Mouse (Mus musculus): ENCODE measurements around the gene Ripk1.
"Not testable (repeated sequence)": the region's sequence is repeated elsewhere in the genome, so short reads cannot be mapped to it uniquely, and the experiment has no call there.

Gene Ripk1

DNA sequence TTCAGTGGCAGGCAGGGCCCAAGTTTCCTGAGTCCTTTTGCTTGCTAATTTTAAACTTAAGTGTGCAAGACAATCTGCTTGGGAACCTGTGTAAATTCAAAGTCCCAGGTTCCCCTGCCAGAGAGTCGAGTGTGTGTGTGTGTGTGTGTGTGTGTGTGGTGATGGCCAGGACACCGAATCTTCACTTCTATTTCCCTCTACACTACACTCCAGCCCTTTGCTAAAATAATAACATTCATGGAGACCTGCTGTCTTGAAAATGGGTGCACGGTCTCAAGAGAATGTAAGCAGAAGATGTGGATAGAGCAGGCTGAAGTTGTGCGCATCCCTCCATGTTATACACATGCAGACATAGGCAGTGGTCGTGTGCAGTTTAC, 35.9 kb downstream of the Ripk1 start:
- no peak for DNase-seq (ENCODE audit: low spot score)

DNA sequence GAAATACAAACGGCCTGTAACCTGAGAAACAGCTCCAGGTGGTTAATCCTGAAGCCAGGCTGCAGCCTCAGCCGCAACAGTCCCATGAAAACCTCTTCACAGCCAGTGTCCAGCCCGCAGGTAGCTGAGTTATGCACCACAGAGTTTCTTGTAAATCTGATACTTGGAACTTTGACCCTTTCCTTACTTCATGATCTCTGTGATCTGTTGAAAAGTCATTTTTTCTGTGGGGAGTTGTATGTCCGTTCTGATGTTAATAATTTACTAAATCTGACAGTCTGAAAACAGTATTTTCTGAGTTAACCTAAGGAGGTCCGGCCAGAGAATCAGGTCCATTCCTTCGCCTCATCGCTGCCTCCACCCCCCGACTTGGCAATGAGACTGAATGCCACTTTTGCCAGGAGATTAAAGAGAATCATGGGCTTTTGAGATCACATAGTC, 36.8 kb downstream of the Ripk1 start:
- DNase-seq (ENCODE audit: low spot score): no peak

DNA sequence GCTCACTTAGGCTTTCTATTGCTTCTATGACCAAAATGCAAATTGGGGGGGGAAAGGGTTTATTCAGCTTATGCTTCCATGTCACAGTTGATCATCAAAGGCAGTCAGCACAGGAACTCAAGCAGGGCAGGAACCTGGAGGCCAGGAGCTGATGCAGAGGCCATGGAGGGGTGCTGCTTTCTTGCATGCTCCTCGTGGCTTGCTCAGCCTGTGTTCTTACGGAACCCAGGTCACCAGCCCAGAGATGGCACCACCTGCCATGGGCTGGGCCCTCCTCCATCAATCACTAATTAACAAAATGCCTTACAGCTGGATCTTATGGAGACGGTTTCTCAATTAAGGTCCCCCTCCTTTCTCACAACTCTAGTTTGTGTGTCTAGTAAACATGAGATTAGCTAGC, 37.9 kb downstream of the Ripk1 start:
- no peak for DNase-seq (ENCODE audit: low spot score)

DNA sequence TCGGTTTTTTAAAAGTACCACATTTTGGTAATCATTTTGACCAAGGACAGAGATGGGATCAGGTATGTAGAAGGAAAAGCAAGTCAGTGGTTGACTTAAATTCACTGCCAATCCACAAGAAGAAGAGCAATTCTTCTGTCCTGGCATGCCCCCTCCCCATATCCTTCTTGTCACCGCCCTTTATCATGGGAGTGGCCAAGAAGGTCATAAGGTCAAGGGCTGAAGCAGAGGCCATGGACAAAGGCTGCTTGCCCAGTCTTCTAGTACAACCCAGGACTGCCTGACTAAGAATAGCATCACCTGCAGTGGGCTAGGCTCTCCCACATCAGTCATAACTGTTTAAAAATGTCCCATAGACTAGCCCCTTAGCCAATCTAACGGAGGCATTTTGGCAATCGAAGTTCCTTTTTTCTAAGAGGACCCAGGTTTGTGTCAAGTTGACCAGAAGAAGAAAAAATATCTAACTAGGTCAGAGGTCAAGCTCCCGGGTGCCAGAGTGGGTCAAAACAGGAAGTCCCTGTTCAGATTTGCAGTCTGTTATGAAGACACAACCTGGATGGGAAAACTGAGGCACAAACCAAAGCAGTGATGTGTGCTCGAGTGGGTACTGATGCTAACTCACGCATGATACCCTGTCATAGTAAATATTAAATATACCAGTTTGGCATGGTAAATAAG, 41.7 kb downstream of the Ripk1 start:
- no peak for DNase-seq (ENCODE audit: low spot score)

DNA sequence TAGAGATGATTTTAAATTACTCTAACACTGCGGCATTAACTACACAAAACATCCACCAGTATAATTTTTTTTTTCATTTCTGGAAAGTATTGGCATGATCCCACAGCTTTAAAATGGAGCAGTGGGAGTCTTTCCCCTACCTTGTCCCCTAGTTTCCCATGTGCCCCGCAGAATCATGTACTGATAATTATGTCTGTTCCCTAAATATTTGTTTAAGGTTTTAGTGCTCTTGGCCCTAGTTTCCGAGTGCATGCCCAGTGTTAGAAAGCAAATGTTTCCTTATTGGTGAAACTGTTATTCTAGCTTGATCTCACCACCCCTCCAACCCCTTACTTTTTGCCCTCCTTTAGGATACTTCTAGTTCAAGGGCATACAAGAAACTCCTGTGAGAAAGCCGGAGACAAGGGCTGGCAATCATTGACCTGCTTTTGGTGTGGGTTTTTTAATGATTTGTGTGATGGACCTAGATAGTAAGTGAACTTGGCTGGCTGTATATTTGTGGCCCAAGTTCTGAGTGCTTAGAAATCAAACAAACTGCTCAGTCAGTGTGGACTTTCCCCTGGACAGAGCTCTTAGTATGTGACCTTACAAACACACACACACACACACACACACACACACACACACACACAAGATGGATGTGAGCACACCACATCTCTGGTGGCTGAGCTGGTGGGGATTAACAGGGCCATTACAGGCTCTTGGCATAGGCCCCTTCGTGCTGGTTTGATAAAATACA, 43.5 kb downstream of the Ripk1 start:
- no peak for DNase-seq (ENCODE audit: low spot score)

DNA sequence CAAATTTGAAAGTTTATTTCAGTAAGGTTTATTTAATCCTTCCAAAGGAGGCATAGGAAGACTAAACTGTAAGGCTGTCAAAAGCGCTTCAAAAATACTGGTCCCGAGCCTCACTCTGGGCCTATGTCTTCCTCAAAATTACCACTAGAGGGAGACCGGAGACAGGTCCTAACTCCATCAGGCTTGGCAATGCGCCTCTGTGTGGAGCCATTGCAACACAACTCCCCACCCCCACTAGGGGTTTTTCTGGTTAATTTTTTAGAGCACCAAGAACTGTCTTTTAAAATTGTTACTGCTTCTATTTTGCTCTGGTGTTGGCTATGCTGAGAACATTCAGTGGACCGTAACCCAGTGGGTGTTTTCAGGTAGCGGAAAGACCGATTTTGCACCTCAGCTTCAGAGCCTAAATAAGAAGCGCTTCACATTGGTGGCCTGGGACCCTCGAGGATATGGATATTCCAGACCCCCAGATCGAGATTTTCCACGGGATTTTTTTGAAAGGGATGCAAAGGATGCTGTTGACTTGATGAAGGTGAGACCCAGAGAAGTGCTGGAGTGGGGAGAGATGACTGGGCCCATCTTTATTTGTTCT, 44.4 kb downstream of the Ripk1 start:
- peak; percentile 83 for DNase-seq (ENCODE audit: low spot score)

DNA sequence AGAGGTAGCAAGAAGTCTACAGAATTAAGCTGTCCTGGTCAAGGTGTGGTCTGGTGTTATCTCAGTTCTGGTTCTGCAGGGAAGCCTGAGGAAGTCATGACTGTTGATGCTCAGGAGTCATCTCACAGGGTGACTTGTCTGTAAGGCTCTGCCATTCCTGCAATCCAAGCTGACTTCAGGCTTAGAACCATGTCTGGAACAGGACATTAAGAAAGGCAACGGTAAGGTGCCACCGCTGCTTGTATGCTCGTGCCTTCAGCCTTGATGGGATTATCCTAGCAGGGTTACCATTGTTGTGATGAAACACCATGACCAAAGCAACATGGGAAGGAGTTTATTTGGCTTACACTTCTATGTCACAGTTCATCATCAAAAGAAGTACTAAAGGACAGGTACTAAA, 45.4 kb downstream of the Ripk1 start:
- DNase-seq (ENCODE audit: low spot score): no peak

DNA sequence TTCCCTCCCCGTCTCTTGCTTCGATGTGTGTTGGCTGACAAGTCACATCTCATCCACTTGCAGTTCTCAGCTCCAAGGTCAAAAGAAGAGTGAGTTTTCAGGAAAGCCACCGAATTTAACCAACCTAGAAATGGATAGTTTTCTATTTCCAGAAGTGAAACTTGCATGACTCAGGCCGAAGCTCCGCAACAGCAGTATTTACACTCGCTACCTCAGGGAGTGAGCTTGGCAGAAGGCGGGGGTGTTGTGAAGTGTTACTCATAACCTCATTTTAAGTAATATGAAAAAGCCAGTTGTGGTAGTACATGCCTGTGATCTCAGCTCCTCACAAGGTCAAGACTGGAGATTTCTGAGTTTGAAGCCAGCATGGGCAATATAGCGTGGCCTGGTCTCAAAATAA, 48.3 kb downstream of the Ripk1 start:
- peak; percentile 62 for DNase-seq (ENCODE audit: low spot score)

DNA sequence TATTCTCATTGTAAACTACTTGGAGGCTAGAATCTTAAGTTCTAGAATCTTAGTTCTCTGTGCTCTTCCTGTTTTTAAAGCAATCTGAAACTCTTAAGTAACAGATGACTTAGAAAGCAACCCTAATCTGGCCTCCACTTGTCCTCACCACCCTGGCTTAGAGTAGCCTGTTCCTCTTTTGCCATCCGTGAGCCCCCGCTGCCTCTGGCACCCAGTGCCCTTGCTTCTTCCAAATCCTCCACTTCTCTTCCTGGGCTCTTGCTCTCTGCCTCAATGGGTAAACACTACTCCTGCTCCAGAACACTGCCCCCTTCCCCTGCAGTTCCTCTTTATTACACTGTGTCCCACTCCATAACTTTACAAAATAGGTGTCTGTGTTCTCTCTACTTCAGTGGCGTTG, 49.5 kb downstream of the Ripk1 start:
- no peak for DNase-seq (ENCODE audit: low spot score)

DNA sequence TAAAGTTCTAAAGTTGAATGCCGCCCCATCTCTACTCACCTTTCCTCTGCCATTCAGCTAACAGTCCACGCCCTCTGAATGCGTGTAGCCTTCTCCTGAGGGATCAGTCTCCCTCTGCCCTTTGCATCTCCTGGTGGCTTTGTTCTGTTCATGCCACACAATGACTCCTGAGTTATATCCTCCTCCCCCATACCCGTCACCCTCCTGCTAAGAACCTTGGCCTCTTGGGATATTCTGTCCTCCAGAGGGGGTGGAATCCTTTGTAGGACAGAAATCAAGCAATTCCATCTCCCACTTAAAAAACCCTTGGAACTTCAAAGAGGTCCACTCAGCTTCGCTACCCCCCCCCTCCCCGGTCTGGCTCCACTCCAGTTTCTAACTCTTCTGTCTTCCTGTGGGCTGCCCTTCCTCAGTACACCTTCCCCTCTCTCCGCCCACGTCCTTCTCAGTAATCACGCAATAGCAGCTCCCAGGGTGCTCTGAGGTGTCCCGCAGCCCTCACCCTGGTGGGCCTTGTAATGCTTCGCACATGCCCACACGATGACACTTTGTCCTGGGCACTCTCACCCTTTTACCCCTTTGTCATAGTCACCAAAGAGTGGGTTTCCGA, 51.6 kb downstream of the Ripk1 start:
- DNase-seq (ENCODE audit: low spot score): no peak

DNA sequence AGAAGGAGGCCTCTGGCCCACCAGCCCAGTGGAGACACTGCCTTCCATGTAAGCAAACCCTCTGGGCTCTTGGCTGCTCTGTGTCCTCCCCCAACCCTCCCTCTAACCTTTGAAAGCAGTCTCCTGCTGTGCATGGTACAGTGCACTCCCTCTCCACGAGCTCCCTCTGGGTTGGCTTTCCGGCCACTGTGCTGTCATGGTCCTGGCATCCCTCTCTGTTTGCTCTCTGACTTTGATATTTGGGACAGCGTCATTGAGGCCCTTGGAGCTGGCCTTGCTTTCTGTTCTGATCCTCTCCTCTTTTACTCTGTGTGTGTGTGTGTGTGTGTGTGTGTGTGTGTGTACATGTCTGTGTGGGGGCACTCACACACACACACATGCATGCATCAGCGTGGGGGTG, 52.2 kb downstream of the Ripk1 start:
- no peak for DNase-seq (ENCODE audit: low spot score)

DNA sequence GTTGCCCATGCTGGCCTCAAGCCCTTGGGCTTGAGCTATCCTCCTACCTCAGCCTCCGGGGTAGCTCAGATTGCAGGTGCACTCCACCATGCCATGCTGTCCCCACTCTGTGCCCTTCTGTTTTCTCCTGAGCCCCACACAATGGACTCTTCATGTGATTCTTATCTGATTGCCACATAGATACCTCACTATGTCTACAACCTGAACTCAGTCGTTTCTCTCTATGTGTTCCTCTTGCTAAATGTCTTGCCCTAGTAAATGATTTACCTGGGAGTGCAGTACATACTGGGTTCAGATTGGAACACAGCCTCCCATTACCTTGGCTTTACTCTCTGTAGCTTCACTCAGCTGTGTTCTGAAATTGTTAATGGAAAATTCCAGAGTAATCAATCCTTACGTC, 52.8 kb downstream of the Ripk1 start:
- DNase-seq (ENCODE audit: low spot score): no peak

DNA sequence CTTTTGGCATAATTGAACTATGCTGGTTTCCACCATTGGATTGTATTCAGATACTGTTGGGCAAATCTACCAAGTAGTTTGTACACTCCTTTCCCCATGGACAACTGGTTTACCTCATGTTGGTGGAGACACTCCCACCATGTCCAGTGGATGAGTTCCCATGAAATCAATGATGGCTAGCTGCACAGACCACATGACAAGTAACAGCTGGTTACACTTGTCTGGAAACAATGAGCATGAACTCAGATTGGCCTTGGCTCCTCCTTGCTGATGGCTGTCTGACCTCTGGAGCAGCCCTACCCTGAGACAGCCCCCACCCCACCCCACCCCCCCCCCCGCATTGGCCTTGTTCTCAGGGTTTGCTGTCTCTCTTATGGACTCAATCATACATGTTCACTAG, 55.1 kb downstream of the Ripk1 start:
- no peak for DNase-seq (ENCODE audit: low spot score)

DNA sequence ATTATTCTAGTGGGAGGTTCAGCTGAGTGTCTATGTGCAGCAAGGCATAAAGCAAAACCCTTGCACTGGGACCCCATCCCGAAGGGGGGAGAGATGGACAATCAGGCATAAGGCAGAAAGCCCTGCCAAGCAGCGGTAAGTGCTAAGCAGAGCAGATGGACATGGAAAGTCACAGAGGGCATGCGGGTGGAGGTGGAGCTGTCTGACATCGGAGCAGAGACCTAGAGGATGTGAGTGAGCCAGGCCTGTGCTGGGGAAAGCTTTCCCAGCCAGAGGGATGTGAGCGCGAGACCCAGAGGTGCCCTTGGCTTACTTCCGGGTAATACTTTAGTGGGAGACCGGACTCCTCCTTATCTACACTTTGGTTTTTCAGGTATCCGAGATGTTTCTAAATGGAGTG, 57.9 kb downstream of the Ripk1 start:
- no peak for DNase-seq (ENCODE audit: low spot score)

DNA sequence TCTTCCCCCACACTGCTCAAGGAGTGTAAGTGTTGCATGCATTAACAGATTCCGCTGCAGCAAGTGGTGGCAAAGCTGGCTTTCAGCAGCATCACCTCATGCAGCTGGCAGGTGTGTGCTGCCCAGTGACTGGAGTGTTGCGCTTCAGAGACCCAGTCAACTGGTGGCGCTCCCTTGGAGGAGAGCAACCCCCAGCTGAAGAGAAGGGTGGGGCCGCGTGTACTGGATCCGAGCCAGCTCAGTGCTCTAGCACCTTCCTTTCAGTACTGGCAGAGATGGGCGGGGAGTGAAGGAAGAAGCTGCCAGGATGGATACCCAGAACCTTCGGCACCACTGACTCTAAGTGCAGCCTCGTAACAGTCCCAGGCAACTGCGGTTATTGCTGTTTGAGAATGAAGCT, 60.3 kb downstream of the Ripk1 start:
- DNase-seq (ENCODE audit: low spot score): no peak

DNA sequence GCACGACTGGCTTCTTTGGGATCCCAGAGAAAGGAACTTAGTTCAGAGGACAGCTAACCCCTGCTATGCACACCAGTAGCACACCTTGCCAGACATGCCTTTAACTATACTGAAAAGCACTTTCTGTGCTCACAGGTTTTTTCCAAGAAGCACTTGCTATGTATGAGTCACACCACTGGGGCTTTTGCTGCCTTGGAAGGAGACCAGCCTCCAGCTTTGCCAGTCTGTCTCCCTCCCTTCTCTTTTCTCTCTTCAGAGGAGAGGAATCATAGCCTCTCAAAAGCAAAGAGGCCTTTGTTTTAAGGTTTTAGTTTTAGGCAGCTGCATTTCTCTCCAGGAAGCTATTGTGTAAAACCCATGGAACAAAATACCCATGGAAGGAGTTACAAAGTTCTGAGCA, 64.2 kb downstream of the Ripk1 start:
- DNase-seq (ENCODE audit: low spot score): no peak

DNA sequence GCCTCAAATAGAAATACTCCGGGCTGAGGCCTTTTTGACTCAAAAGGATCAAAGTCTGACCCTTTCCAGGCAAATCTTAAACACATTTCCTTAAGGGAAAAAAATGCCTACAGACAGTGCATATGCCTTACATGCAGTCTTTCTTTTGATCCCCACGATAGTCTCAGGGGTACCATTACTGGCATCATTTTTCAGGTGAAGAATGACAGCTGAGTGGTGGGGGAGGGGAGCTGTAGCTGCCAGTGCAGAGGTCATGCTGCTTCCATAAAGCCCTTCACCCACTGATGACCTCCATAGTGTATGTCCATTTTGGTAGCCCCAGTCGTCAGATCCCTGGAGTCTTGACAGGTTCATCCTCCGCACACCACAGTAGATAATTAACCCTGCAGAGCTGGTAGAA, 68.1 kb downstream of the Ripk1 start:
- no peak for DNase-seq (ENCODE audit: low spot score)

DNA sequence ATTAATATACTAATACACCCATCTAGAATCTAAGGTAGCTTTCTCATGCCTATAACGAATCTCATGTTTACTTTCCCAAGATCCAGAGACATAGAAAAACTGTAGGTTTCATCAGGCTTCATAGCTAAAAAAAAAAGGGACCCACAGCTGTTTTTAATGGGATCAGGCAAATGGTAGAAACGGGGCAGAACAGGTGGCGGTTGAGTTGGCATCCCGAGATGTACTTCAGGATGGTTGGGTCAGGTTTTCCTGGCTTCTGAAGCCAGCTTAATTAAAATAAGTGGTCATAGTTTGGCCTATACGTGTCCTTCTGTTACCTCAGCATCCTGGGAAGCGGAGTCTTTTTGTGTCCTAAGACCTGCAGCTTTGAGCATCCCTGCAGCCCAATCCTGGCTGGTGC, 69.7 kb downstream of the Ripk1 start:
- no peak for DNase-seq (ENCODE audit: low spot score)

DNA sequence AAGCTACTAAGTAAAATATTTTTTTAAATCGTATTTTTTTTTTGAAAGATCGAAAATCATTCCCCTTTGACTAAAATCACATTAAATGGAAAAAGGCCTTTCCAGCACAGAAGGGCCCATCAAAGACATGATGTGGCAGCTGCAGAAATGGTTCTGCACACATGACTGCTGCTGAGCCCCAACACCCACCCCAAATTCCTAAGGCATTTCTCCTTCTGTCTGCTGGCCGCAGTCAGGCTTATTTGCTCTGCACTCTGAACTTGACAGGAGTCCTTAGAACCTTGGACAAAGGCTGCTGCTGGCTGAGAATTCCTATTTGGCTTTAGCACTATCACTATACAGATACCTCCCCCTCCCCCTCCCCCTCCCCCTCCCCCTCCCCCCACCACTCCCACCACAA, 70.7 kb downstream of the Ripk1 start:
- no peak for DNase-seq (ENCODE audit: low spot score)

DNA sequence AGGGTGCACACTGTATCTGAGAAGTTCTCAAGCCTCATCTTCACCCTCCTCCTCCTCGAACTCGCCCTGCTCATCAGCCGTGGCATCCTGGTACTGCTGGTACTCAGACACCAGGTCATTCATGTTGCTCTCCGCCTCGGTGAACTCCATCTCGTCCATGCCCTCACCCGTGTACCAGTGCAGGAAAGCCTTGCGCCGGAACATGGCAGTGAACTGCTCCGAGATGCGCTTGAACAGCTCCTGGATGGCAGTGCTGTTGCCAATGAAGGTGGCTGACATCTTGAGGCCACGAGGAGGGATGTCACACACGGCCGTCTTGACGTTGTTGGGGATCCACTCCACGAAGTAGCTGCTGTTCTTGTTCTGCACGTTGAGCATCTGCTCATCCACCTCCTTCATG, 72.3 kb downstream of the Ripk1 start:
- DNase-seq (ENCODE audit: low spot score): not testable (repeated sequence)

DNA sequence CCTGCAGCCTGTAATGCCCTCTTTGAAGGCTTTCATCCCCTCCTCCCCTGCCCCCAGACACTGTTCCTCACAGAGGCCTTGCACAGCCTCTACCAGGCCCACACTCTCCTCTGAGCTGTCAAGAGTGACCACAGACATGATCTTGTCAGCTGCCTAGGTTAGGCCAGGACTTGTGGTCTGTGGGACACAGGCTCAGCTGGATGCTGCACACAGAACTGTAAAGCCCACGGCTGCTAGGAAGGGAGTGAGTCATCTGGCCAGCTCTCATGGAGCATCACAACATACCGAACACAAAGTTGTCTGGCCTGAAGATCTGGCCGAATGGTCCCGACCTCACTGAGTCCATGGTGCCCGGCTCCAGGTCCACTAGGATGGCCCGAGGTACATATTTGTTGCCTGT, 73.7 kb downstream of the Ripk1 start:
- DNase-seq (ENCODE audit: low spot score): not testable (repeated sequence)

DNA sequence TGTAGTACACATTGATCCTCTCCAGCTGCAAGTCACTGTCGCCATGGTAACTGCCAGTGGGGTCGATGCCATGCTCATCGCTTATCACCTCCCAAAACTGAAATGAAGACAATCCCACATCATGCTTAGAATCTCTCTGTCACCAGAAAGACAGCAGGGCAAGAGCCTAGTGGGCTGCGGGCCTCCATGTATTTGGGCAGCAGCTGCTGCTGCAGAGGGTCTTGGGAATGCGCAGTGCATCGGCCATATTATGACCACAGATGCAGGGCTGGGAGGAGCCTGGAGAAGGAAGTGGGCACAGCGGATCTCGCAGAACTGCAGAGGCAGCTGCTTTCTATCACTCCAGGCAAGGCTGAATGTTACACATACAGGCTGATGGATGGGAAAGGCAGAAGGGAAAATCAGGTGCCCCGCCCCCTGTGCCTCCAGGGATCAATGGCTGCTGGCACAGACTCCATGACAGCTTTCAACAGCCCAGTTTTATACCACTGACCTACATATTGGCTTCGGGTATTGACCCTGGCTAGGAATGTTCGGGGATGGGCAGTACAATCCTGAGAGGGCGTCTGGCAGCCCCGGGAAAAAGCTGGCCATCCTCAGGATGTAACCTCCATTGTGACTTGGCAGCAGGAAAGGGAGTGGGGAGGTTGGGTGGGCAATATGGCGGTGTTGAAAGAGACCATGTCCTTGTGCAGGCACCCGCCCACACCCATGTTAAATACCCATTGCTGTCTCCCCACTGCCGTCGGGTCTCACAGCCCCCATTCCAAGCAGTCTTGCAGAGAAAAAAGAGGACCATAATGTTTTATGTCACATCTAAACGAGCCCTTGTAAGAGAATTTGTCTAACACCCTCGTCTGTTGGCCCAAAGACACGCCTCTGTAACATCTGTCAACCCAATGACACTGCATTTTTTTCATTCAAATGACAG, 74.7 kb downstream of the Ripk1 start:
- no peak for DNase-seq (ENCODE audit: low spot score)
